Mouse (Mus musculus) hindbrain, embryonic 11.5 days (tissue): ENCODE measurements at regions not wholly inside any gene's neighbourhood (a gene's known extent, or its start where the extent isn't known, plus 50 kb on each side); places are given as distances from the start of the nearest gene placed in this dataset.

Experiments used
- ATAC-seq: fragments of 200-750 bp; cut with Nextera tagmentation; 2 replicates; pipeline ENCODE4 v1.8.0; 2017; ENCODE audit warnings: mild to moderate bottlenecking, moderate TSS enrichment, moderate library complexity; ENCODE audit not compliant: low FRiP score
- DNase-seq: peaks from one replicate; pipeline ENCODE4 v3.0.0-alpha.2; 2015; ENCODE audit warnings: low spot score
- H3K27ac ChIP-seq: fragments of 300-500 bp; sonication (generic); 2 replicates; pipeline ENCODE4 v1.5.1; 2014; ENCODE audit warnings: mild to moderate bottlenecking, low read depth, low read length
- H3K27me3 ChIP-seq: fragments of 300-500 bp; sonication (generic); 2 replicates; pipeline ENCODE4 v1.6.1; 2014; ENCODE audit warnings: mild to moderate bottlenecking, low read length, moderate library complexity, mixed read lengths; ENCODE audit not compliant: control insufficient read depth, insufficient read depth
- H3K36me3 ChIP-seq: fragments of 300-500 bp; sonication (generic); 2 replicates; pipeline ENCODE4 v1.6.1; 2014; ENCODE audit warnings: mild to moderate bottlenecking, low read length, moderate library complexity, mixed read lengths; ENCODE audit not compliant: control insufficient read depth, insufficient read depth
- H3K4me1 ChIP-seq: fragments of 300-500 bp; sonication (generic); replicated peaks from 2 replicates; pipeline ENCODE4 v1.6.1; 2014; ENCODE audit warnings: low read length, mixed read lengths; ENCODE audit not compliant: control insufficient read depth, insufficient read depth
- H3K4me2 ChIP-seq: fragments of 300-500 bp; sonication (generic); replicated peaks from 2 replicates; pipeline ENCODE4 v1.6.1; 2014; ENCODE audit warnings: mild to moderate bottlenecking, low read depth, low read length
- H3K4me3 ChIP-seq: fragments of 300-500 bp; sonication (generic); 2 replicates; pipeline ENCODE4 v1.5.1; 2014; ENCODE audit warnings: low read depth, low read length
- H3K9ac ChIP-seq: fragments of 300-500 bp; sonication (generic); 2 replicates; pipeline ENCODE4 v1.6.1; 2014; ENCODE audit warnings: low read depth, low read length
- H3K9me3 ChIP-seq: fragments of 300-500 bp; sonication (generic); 2 replicates; pipeline ENCODE4 v1.6.1; 2016; ENCODE audit warnings: low read length; ENCODE audit not compliant: control insufficient read depth
- WGBS: fragments of 180-500 bp; shearing (Covaris S2); extraction: QIAGEN DNeasy Blood & Tissue Kit; methylation state at CpG from one replicate; pipeline ENCODE4 v1.1.7; 2014; 5-methylcytosine and 5-hydroxymethylcytosine counted together

GRCm38 (mm10) chr1:60655206-60655605 lies 61.4 kb upstream of the Cd28 start:
- Histone ChIP-seq H3K27ac (no peak overlapping the region), H3K36me3 (no peaks in the 10 kb centered on the region), H3K27me3 (no peaks in the 10 kb centered on the region), H3K4me1 (no peaks in the 10 kb centered on the region), H3K9ac (no peak overlapping the region), H3K4me2 (no peak overlapping the region), H3K9me3 (no peaks in the 10 kb centered on the region), H3K4me3 (no peak overlapping the region)
- ATAC-seq: no peak
- DNase-seq: no peak
- 67% methylated on average over 2 of the region's 2 CpGs for WGBS

- ATAC-seq (no peak), DNase-seq (no peak)
- Histone ChIP-seq H3K27me3 (no peaks in the 10 kb centered on the region), H3K4me3 (no peak overlapping the region), H3K4me2 (no peak overlapping the region), H3K9me3 (no peaks in the 10 kb centered on the region), H3K4me1 (no peaks in the 10 kb centered on the region; the same call in 1 of the 2 replicates), H3K36me3 (no peaks in the 10 kb centered on the region), H3K27ac (no peak overlapping the region), H3K9ac (no peak overlapping the region)
- WGBS: 86% methylated on average over 4 of the region's 4 CpGs
Observed at GRCm38 (mm10) chr1:60652570-60653011, 64.0 kb upstream of the Cd28 start.

DNA sequence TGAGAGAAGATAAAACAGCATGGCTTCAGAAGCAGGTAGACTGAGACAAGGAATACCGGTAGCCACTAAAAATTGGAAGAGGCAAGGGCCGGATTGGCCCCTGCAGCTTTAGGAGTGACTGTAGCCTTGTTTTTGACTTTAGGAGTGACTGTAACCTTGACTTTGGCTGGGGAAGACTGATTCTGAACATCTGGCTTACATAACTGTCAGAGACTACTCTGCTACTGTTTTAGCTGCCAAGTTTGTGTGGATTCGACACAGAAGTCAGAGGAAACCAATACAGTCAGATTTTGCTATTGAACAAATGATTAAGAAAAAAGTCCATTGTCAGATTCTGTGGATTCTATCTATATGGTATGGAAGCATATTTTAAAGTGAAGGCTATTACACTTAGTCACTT lies 66.4 kb upstream of the Cd28 start:
- no peak overlapping the region for H3K4me3 ChIP-seq
- WGBS: 87% methylated on average over 3 of the region's 3 CpGs
- no peaks in the 10 kb centered on the region for H3K36me3 ChIP-seq
- H3K27ac ChIP-seq: no peak overlapping the region
- no peak overlapping the region for H3K4me2 ChIP-seq
- no peaks in the 10 kb centered on the region for H3K9me3 ChIP-seq
- no peaks in the 10 kb centered on the region; the same call in 1 of the 2 replicates for H3K4me1 ChIP-seq
- no peaks in the 10 kb centered on the region for H3K27me3 ChIP-seq
- no peak for ATAC-seq
- no peak for DNase-seq
- no peak overlapping the region for H3K9ac ChIP-seq

DNA sequence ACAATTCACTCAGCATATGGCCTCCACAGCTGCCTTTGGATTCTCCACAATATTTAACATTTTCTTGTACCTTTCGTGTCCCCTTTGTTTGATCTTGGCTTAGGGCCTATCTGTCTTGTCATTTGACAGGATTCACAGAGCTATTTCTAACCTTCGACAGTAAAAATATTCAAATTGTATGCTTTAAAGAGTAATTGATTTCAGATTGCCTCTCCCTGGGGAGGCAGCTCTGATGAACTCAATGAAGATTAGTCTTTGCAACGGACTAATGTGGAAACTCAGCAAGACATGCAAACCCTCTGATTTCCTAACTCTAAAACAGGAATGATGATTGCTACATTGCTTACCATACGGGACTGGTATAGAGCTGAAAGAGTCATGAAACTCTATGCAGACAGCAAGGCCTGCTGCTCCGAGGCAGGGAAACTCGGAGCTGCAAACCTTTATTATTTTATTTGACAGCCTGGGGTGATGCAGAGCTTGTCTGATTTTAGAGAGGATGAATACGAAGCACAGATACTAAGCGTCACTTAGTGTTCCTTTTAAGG lies 67.2 kb upstream of the Cd28 start:
- H3K9ac ChIP-seq: no peak overlapping the region
- no peaks in the 10 kb centered on the region for H3K27me3 ChIP-seq
- no peaks in the 10 kb centered on the region for H3K9me3 ChIP-seq
- H3K4me1 ChIP-seq: no peaks in the 10 kb centered on the region; the same call in 1 of the 2 replicates
- WGBS: 69% methylated on average over 8 of the region's 8 CpGs
- no peak overlapping the region for H3K4me3 ChIP-seq
- H3K4me2 ChIP-seq: no peak overlapping the region
- H3K36me3 ChIP-seq: no peaks in the 10 kb centered on the region
- DNase-seq (no peak), ATAC-seq (no peak)
- H3K27ac ChIP-seq: no peak overlapping the region

DNA sequence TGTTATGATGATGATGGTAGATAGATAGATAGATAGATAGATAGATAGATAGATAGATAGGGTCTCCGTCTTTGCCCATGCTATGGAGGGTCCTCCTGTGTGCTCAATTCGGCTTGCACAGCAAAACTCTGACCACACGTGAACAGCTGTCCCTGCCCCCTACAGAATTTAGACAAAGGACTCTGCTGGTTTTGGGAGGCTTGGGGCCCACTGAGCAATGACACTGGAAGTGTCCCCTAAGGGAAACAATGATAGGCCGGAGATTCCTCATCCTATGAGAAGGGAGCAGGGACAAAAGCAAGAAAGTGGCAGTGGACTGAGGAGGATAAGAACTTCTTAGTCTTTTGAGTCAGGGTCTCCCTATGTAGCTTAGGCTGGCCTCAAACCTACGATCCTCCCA lies 69.8 kb upstream of the Cd28 start:
- H3K9me3 ChIP-seq: no peaks in the 10 kb centered on the region
- 73% methylated on average over 5 of the region's 5 CpGs for WGBS
- H3K27ac ChIP-seq: no peak overlapping the region
- H3K36me3 ChIP-seq: no peaks in the 10 kb centered on the region
- no peak overlapping the region for H3K9ac ChIP-seq
- H3K27me3 ChIP-seq: no peaks in the 10 kb centered on the region
- no peak overlapping the region for H3K4me2 ChIP-seq
- DNase-seq (no peak), ATAC-seq (no peak)
- no peaks in the 10 kb centered on the region; the same call in 1 of the 2 replicates for H3K4me1 ChIP-seq
- no peak overlapping the region for H3K4me3 ChIP-seq

GRCm38 (mm10) chr1:60646174-60646573 lies 70.4 kb upstream of the Cd28 start:
- no peak for ATAC-seq
- H3K36me3 ChIP-seq: no peaks in the 10 kb centered on the region
- no peak overlapping the region for H3K4me3 ChIP-seq
- no peaks in the 10 kb centered on the region for H3K27me3 ChIP-seq
- no peak for DNase-seq
- H3K4me2 ChIP-seq: no peak overlapping the region
- H3K27ac ChIP-seq: no peak overlapping the region
- H3K9me3 ChIP-seq: no peaks in the 10 kb centered on the region
- WGBS: 76% methylated on average over 5 of the region's 5 CpGs
- H3K4me1 ChIP-seq: no peaks in the 10 kb centered on the region; the same call in 1 of the 2 replicates
- H3K9ac ChIP-seq: no peak overlapping the region

GRCm38 (mm10) chr1:60645176-60645575 lies 71.4 kb upstream of the Cd28 start:
- Histone ChIP-seq H3K4me3 (no peak overlapping the region), H3K9me3 (no peaks in the 10 kb centered on the region), H3K27ac (no peak overlapping the region), H3K4me1 (no peaks in the 10 kb centered on the region; the same call in 1 of the 2 replicates), H3K27me3 (no peaks in the 10 kb centered on the region), H3K36me3 (no peaks in the 10 kb centered on the region), H3K9ac (no peak overlapping the region), H3K4me2 (no peak overlapping the region)
- DNase-seq (no peak), ATAC-seq (no peak)
- 66% methylated on average over 1 of the region's 1 CpGs for WGBS

GRCm38 (mm10) chr1:60642761-60643160 lies 73.8 kb upstream of the Cd28 start:
- no peak for DNase-seq
- Histone ChIP-seq H3K9ac (no peak overlapping the region), H3K4me1 (no peaks in the 10 kb centered on the region), H3K27me3 (no peaks in the 10 kb centered on the region), H3K4me3 (no peak overlapping the region), H3K27ac (no peak overlapping the region), H3K9me3 (no peaks in the 10 kb centered on the region), H3K36me3 (no peaks in the 10 kb centered on the region), H3K4me2 (no peak overlapping the region)
- ATAC-seq: no peak
- WGBS: 70% methylated on average over 3 of the region's 3 CpGs

DNA sequence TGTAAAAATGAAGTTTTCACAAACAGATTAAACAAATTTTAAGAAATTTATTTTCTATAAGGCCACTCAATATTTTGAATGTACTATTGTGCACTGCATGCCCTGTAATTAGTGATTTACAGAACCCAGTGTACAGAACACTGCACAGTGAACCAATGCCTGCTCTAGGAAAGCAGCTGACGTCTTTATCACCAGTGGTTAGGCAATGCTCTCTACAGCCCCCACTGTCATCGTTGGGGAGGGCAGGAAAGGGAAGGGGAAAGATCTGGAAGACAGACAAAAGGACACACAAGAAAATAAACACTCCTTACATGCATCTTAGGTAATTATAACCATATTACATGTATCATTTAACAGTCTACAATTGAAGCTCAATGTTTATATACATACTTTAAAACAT lies 74.4 kb upstream of the Cd28 start:
- no peak overlapping the region for H3K4me2 ChIP-seq
- H3K4me3 ChIP-seq: no peak overlapping the region
- H3K36me3 ChIP-seq: no peaks in the 10 kb centered on the region
- DNase-seq: no peak
- no peak for ATAC-seq
- H3K27me3 ChIP-seq: no peaks in the 10 kb centered on the region
- WGBS: 50% methylated on average over 2 of the region's 2 CpGs
- H3K9me3 ChIP-seq: no peaks in the 10 kb centered on the region
- no peak overlapping the region for H3K9ac ChIP-seq
- no peaks in the 10 kb centered on the region for H3K4me1 ChIP-seq
- no peak overlapping the region for H3K27ac ChIP-seq
